Mouse (Mus musculus): ENCODE measurements around the gene Gm6205. TPM values are rescaled to one million over a fixed set of nuclear protein-coding genes. Genes with fewer than 3 reads are reported as not detected.
"Not testable (repeated sequence)": the region's sequence is repeated elsewhere in the genome, so short reads cannot be mapped to it uniquely, and the experiment has no call there.

The Gm6205 gene
- polyA plus RNA-seq (2015; fragmentation: Nextera tagmentation; extraction: Ambion mirVana) = not detected in 2 replicates

- not testable (repeated sequence) for H3K4me3 ChIP-seq (replicated peaks; ENCODE audit: low read length); H3K4me1 ChIP-seq (replicated peaks; ENCODE audit: control insufficient read depth, insufficient read depth, low read length); H3K27me3 ChIP-seq (replicated peaks; ENCODE audit: control insufficient read depth, insufficient read depth, low read length); H3K9me3 ChIP-seq (ENCODE audit: control insufficient read depth, low read length); H3K4me2 ChIP-seq (ENCODE audit: low read length); H3K9ac ChIP-seq (replicated peaks; ENCODE audit: low read depth, low read length); H3K27ac ChIP-seq (ENCODE audit: low read length); H3K36me3 ChIP-seq (ENCODE audit: control insufficient read depth, insufficient read depth); ATAC-seq
- WGBS = no CpG with 5 or more reads among the region's 2 CpGs
These were observed at the start of gene Gm6205 for GRCm38 (mm10) chr5:94648082-94648481. Gene Gm6205, plus strand, starts transcription at chr5:94648382.

GRCm38 (mm10) chr5:94616242-94616641 lies 31.9 kb upstream of the Gm6205 start, which contains the start of gene Gm3147:
Gene Gm3147, minus strand, starts transcription at chr5:94616342.
- ATAC-seq; H3K4me1 ChIP-seq (replicated peaks; ENCODE audit: control insufficient read depth, insufficient read depth, low read length); H3K9me3 ChIP-seq (ENCODE audit: control insufficient read depth, low read length); H3K4me3 ChIP-seq (replicated peaks; ENCODE audit: low read length); H3K27me3 ChIP-seq (replicated peaks; ENCODE audit: control insufficient read depth, insufficient read depth, low read length); H3K36me3 ChIP-seq (ENCODE audit: control insufficient read depth, insufficient read depth); H3K9ac ChIP-seq (replicated peaks; ENCODE audit: low read depth, low read length); H3K27ac ChIP-seq (ENCODE audit: low read length); H3K4me2 ChIP-seq (ENCODE audit: low read length): not testable (repeated sequence)
- WGBS = no CpG with 5 or more reads among the region's 1 CpGs

- H3K4me2 ChIP-seq (ENCODE audit: low read length); H3K9me3 ChIP-seq (ENCODE audit: control insufficient read depth, low read length); H3K36me3 ChIP-seq (ENCODE audit: control insufficient read depth, insufficient read depth); H3K27ac ChIP-seq (ENCODE audit: low read length); H3K4me1 ChIP-seq (replicated peaks; ENCODE audit: control insufficient read depth, insufficient read depth, low read length); ATAC-seq; H3K27me3 ChIP-seq (replicated peaks; ENCODE audit: control insufficient read depth, insufficient read depth, low read length); H3K4me3 ChIP-seq (replicated peaks; ENCODE audit: low read length); H3K9ac ChIP-seq (replicated peaks; ENCODE audit: low read depth, low read length): not testable (repeated sequence)
- no CpG with 5 or more reads among the region's 2 CpGs for WGBS
These were observed 24.5 kb upstream of the Gm6205 start, which contains the start of gene Gm6509 for GRCm38 (mm10) chr5:94623679-94624078. Gene Gm6509, plus strand, starts transcription at chr5:94623979.

Other genes with a start within 250 kb of the Gm6205 start
- gene Gm7682, start 202.6 kb upstream of the Gm6205 start, polyA plus RNA-seq (2015; fragmentation: Nextera tagmentation; extraction: Ambion mirVana) = not detected in 2 replicates
- not detected in 2 replicates for gene Gm3139, start 122.1 kb upstream of the Gm6205 start, polyA plus RNA-seq (2015; fragmentation: Nextera tagmentation; extraction: Ambion mirVana)
- not detected in 2 replicates for gene Gm3147, start 32.0 kb upstream of the Gm6205 start, polyA plus RNA-seq (2015; fragmentation: Nextera tagmentation; extraction: Ambion mirVana)
- gene Gm6509, start 24.4 kb upstream of the Gm6205 start, polyA plus RNA-seq (2015; fragmentation: Nextera tagmentation; extraction: Ambion mirVana) = not detected in 2 replicates
- gene Gm3183, start 217.1 kb downstream of the Gm6205 start, polyA plus RNA-seq (2015; fragmentation: Nextera tagmentation; extraction: Ambion mirVana) = not detected in 2 replicates